Mouse (Mus musculus): ENCODE data around the gene Cntn4. TPM values are rescaled to one million over a fixed set of nuclear protein-coding genes. Genes with fewer than 3 reads are reported as not detected.
A peak's percentile ranks its signal among the peaks of the same experiment; 100 is the strongest.

Gene Cntn4
- polyA plus RNA-seq, 1 experiment from 2014 or later: 0.77 TPM

DNA sequence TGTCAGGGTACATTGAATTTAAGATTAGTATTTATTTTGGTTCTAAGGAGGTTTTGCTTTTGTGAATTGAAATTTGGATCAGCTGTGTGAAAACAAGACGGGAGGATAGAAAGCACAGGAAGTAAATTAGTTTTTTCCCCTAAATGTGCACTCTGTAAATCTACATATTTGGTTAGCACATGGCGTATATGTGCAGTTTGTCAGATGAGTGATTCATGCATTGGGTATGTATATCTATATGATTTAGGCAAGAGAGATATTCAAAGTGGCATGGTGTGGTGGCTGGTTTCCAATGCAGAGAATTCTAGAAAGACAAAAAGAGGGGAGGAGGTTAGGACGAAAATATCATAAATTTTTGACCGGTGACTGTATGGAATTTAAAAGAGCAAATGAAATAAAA lies 591.3 kb downstream of the Cntn4 start:
- H3K4me1 ChIP-seq (replicated peaks): no peaks in the 10 kb centered on the region
- no peaks in the 10 kb centered on the region for H3K36me3 ChIP-seq
- no peak overlapping the region for H3K27ac ChIP-seq
- no peak overlapping the region for H3K4me2 ChIP-seq (replicated peaks)
- no peaks in the 10 kb centered on the region for H3K9me3 ChIP-seq
- WGBS: 64% methylated on average over 4 of the region's 4 CpGs
- H3K9ac ChIP-seq: no peak overlapping the region
- no peak for ATAC-seq
- H3K27me3 ChIP-seq (replicated peaks): no peaks in the 10 kb centered on the region
- no peak overlapping the region for H3K4me3 ChIP-seq (replicated peaks)

- no peak for ATAC-seq
- Histone ChIP-seq H3K9me3 (no peaks in the 10 kb centered on the region), H3K27me3 (replicated peaks) (no peaks in the 10 kb centered on the region), H3K27ac (no peak overlapping the region), H3K4me1 (replicated peaks) (no peaks in the 10 kb centered on the region), H3K9ac (no peak overlapping the region), H3K4me2 (replicated peaks) (no peak overlapping the region), H3K36me3 (no peaks in the 10 kb centered on the region), H3K4me3 (replicated peaks) (no peak overlapping the region)
- WGBS: 63% methylated on average over 2 of the region's 2 CpGs
Observed at GRCm38 (mm10) chr6:106277139-106277538, 599.7 kb downstream of the Cntn4 start.

GRCm38 (mm10) chr6:106281621-106282020 lies 604.2 kb downstream of the Cntn4 start:
- no peak overlapping the region for H3K4me3 ChIP-seq (replicated peaks)
- H3K27me3 ChIP-seq (replicated peaks): no peaks in the 10 kb centered on the region
- ATAC-seq: no peak
- 92% methylated on average over 6 of the region's 6 CpGs for whole genome bisulfite sequencing
- H3K9ac ChIP-seq: no peak overlapping the region
- no peak overlapping the region for H3K4me2 ChIP-seq (replicated peaks)
- H3K9me3 ChIP-seq: no peaks in the 10 kb centered on the region
- H3K27ac ChIP-seq: no peak overlapping the region
- no peaks in the 10 kb centered on the region for H3K36me3 ChIP-seq
- H3K4me1 ChIP-seq (replicated peaks): no peaks in the 10 kb centered on the region

GRCm38 (mm10) chr6:106283815-106284214 lies 606.4 kb downstream of the Cntn4 start:
- H3K4me3 ChIP-seq (replicated peaks): no peak overlapping the region
- ATAC-seq: peak; percentile 71; the same call in 1 of the 2 replicates
- no peaks in the 10 kb centered on the region for H3K27me3 ChIP-seq (replicated peaks)
- no peak overlapping the region for H3K9ac ChIP-seq
- no peaks in the 10 kb centered on the region for H3K9me3 ChIP-seq
- H3K27ac ChIP-seq: no peak overlapping the region
- no peaks in the 10 kb centered on the region for H3K36me3 ChIP-seq
- H3K4me1 ChIP-seq (replicated peaks): no peaks in the 10 kb centered on the region
- WGBS: 28% methylated on average over 1 of the region's 1 CpGs
- no peak overlapping the region for H3K4me2 ChIP-seq (replicated peaks)

- H3K27ac ChIP-seq: no peak overlapping the region
- WGBS: 74% methylated on average over 1 of the region's 1 CpGs
- H3K27me3 ChIP-seq (replicated peaks): no peaks in the 10 kb centered on the region
- ATAC-seq: no peak
- no peaks in the 10 kb centered on the region for H3K9me3 ChIP-seq
- no peak overlapping the region for H3K4me2 ChIP-seq (replicated peaks)
- H3K4me3 ChIP-seq (replicated peaks): no peak overlapping the region
- no peaks in the 10 kb centered on the region for H3K36me3 ChIP-seq
- no peak overlapping the region for H3K9ac ChIP-seq
- no peaks in the 10 kb centered on the region for H3K4me1 ChIP-seq (replicated peaks)
Observed at GRCm38 (mm10) chr6:106299451-106299850, 622.0 kb downstream of the Cntn4 start.

DNA sequence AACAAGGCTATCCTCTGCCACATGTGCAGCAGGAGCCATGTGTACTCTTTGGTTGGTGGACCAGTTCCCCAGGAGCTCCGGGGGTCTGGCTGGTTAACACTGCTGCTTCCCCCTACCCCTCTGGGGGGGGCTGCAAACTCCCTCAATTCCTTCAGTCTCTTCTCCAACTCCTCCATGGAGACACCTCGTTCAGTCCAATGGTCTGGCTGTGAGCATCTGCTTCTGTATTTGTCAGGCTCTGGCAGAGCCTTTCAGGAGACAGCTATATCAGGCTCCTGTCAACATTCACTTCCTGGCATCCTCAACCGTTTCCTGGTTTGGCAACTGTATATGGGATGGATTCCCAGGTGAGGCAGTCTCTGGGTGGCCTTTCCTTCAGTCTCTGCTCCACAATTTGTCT lies 622.7 kb downstream of the Cntn4 start:
- no peak for ATAC-seq
- WGBS: 66% methylated on average over 3 of the region's 3 CpGs
- Histone ChIP-seq H3K4me1 (replicated peaks) (no peaks in the 10 kb centered on the region), H3K27ac (no peak overlapping the region), H3K27me3 (replicated peaks) (no peaks in the 10 kb centered on the region), H3K36me3 (no peaks in the 10 kb centered on the region), H3K9ac (no peak overlapping the region), H3K4me2 (replicated peaks) (no peak overlapping the region), H3K4me3 (replicated peaks) (no peak overlapping the region), H3K9me3 (no peaks in the 10 kb centered on the region)

- Histone ChIP-seq H3K36me3 (no peaks in the 10 kb centered on the region), H3K27ac (no peak overlapping the region), H3K9me3 (no peaks in the 10 kb centered on the region), H3K4me1 (replicated peaks) (no peaks in the 10 kb centered on the region), H3K27me3 (replicated peaks) (no peaks in the 10 kb centered on the region), H3K9ac (no peak overlapping the region), H3K4me2 (replicated peaks) (no peak overlapping the region), H3K4me3 (replicated peaks) (no peak overlapping the region)
- ATAC-seq: no peak
- WGBS: 68% methylated on average over 4 of the region's 4 CpGs
Observed at GRCm38 (mm10) chr6:106302435-106302834, 625.0 kb downstream of the Cntn4 start.

- no peaks in the 10 kb centered on the region for H3K4me1 ChIP-seq (replicated peaks)
- H3K4me3 ChIP-seq (replicated peaks): no peak overlapping the region
- no peak overlapping the region for H3K4me2 ChIP-seq (replicated peaks)
- no peak overlapping the region for H3K27ac ChIP-seq
- no peaks in the 10 kb centered on the region for H3K9me3 ChIP-seq
- WGBS: 55% methylated on average over 1 of the region's 1 CpGs
- no peaks in the 10 kb centered on the region for H3K27me3 ChIP-seq (replicated peaks)
- H3K36me3 ChIP-seq: no peaks in the 10 kb centered on the region
- ATAC-seq: no peak
- H3K9ac ChIP-seq: no peak overlapping the region
Observed at GRCm38 (mm10) chr6:106328987-106329386, 651.5 kb downstream of the Cntn4 start.

DNA sequence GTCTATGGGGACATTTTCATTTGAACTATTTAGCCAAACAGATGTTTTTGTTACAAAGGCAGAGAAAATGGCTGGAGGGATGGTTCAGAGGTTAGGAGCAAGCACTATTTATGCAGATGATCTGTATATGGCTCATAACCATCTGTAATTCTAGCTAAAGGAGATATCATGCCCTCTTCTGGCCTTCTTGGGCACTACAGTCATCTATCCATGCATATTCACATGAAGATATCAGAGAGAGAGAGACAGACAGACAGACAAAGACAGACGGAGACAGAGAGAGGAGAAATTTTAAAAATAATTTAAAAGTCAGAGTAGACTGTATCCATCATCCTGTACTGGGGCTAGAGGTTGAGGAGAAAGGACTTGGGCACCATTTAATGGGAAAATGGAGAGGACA lies 652.2 kb downstream of the Cntn4 start:
- H3K9ac ChIP-seq: no peak overlapping the region
- no peak for ATAC-seq
- H3K27ac ChIP-seq: no peak overlapping the region
- no peak overlapping the region for H3K4me3 ChIP-seq (replicated peaks)
- 84% methylated on average over 1 of the region's 1 CpGs for WGBS
- no peaks in the 10 kb centered on the region for H3K27me3 ChIP-seq (replicated peaks)
- no peaks in the 10 kb centered on the region for H3K36me3 ChIP-seq
- H3K4me2 ChIP-seq (replicated peaks): no peak overlapping the region
- no peaks in the 10 kb centered on the region for H3K9me3 ChIP-seq
- H3K4me1 ChIP-seq (replicated peaks): no peaks in the 10 kb centered on the region

DNA sequence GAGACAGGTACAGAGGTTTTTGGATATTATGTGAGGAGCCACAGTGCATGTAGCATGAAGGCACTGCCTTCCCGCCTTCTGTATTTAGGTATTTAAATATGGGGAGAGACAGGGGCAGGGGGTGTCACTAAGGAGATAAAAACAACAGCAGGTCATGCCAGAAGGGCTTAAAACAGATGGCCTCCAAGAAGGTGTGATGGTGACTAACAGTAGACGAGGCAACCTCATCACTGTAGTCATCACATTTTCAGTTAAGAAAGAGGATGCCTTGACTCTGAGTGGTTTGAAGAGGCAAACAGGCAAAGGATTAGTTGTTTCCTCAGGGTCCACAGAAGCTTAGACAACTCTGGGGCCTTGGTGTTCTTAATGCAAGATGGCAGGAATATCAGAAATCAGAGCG lies 655.0 kb downstream of the Cntn4 start:
- Histone ChIP-seq H3K9me3 (no peaks in the 10 kb centered on the region), H3K27me3 (replicated peaks) (no peaks in the 10 kb centered on the region), H3K27ac (no peak overlapping the region), H3K4me2 (replicated peaks) (no peak overlapping the region), H3K9ac (no peak overlapping the region), H3K4me1 (replicated peaks) (no peaks in the 10 kb centered on the region), H3K4me3 (replicated peaks) (no peak overlapping the region), H3K36me3 (no peaks in the 10 kb centered on the region)
- 80% methylated on average over 3 of the region's 3 CpGs for WGBS
- ATAC-seq: no peak

- H3K27ac ChIP-seq: no peak overlapping the region
- no peaks in the 10 kb centered on the region for H3K27me3 ChIP-seq (replicated peaks)
- no peaks in the 10 kb centered on the region for H3K4me1 ChIP-seq (replicated peaks)
- H3K36me3 ChIP-seq: no peaks in the 10 kb centered on the region
- ATAC-seq: no peak
- 71% methylated on average over 1 of the region's 1 CpGs for WGBS
- H3K9me3 ChIP-seq: no peaks in the 10 kb centered on the region
- H3K4me2 ChIP-seq (replicated peaks): no peak overlapping the region
- H3K9ac ChIP-seq: no peak overlapping the region
- no peak overlapping the region for H3K4me3 ChIP-seq (replicated peaks)
Observed at GRCm38 (mm10) chr6:106332933-106333332, 655.5 kb downstream of the Cntn4 start.

GRCm38 (mm10) chr6:106335066-106335465 lies 657.6 kb downstream of the Cntn4 start:
- no peaks in the 10 kb centered on the region for H3K9me3 ChIP-seq
- H3K4me1 ChIP-seq (replicated peaks): no peaks in the 10 kb centered on the region
- H3K36me3 ChIP-seq: no peaks in the 10 kb centered on the region
- no peak overlapping the region for H3K27ac ChIP-seq
- 56% methylated on average over 1 of the region's 1 CpGs for WGBS
- H3K27me3 ChIP-seq (replicated peaks): no peaks in the 10 kb centered on the region
- H3K4me3 ChIP-seq (replicated peaks): no peak overlapping the region
- no peak for ATAC-seq
- no peak overlapping the region for H3K9ac ChIP-seq
- no peak overlapping the region for H3K4me2 ChIP-seq (replicated peaks)

- Histone ChIP-seq H3K9me3 (no peaks in the 10 kb centered on the region), H3K36me3 (no peaks in the 10 kb centered on the region), H3K9ac (no peak overlapping the region), H3K27me3 (replicated peaks) (no peaks in the 10 kb centered on the region), H3K27ac (no peak overlapping the region), H3K4me1 (replicated peaks) (no peaks in the 10 kb centered on the region), H3K4me3 (replicated peaks) (no peak overlapping the region), H3K4me2 (replicated peaks) (no peak overlapping the region)
- ATAC-seq: no peak
- 76% methylated on average over 3 of the region's 3 CpGs for WGBS
Observed at GRCm38 (mm10) chr6:106336805-106337204, 659.3 kb downstream of the Cntn4 start.

DNA sequence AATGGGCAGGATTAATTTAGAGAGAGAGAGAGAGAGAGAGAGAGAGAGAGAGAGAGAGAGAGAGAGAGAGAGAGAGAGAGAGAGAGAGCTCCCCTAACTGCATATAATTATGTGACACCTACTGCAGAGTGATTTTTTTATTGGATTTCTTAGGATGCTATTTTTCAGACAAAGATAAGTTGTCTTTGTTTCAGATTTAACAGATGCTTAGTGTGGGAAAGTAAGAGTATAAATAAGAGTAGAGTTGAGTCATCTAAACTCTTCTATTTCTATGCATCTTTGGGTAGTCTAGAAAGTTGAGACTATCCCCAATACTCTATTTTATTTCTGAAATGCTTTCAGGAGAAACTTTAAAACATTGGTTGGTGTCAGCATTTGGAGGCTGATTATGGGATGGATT lies 660.4 kb downstream of the Cntn4 start:
- Histone ChIP-seq H3K27ac (no peak overlapping the region), H3K4me3 (replicated peaks) (no peak overlapping the region), H3K9me3 (no peaks in the 10 kb centered on the region), H3K4me1 (replicated peaks) (no peaks in the 10 kb centered on the region), H3K27me3 (replicated peaks) (no peaks in the 10 kb centered on the region), H3K9ac (no peak overlapping the region), H3K36me3 (no peaks in the 10 kb centered on the region), H3K4me2 (replicated peaks) (no peak overlapping the region)
- ATAC-seq: no peak
